Comparison of ENCODE assay signal across 9 mouse cellular contexts in genomic region chr10:44755355-44755957, GRCm38 (mm10).
DNase-seq lines count a peak whose midpoint lies in the region; ATAC-seq lines count a peak whose summit lies in the region.
"Had no signal": no experiment of that assay in that cellular context is flagged by ENCODE, and none has a peak within 500 bp of the region (broad histone marks: within the 10 kb centered on the region; RNA-seq: fewer than 3 reads in every experiment).

No protein-coding gene starts in this region.

- H3K4me1 ChIP-seq in heart, embryonic 14.5 days (ENCODE audit: control insufficient read depth in 2 of 2, insufficient read depth in 2 of 2, low read length in 2 of 2): peaks cover 0 to 14% of the 10 kb centered on the region in 2 experiments
- H3K4me1 ChIP-seq in neural tube, embryonic 11.5 days (ENCODE audit: control insufficient read depth, insufficient read depth, low read length): no peaks in the 10 kb centered on the region
- H3K4me1 ChIP-seq in neural tube, embryonic 15.5 days: no peaks in the 10 kb centered on the region
- H3K4me1 ChIP-seq in hindbrain, embryonic 12.5 days: no peaks in the 10 kb centered on the region
- peaks cover 20% of the 10 kb centered on the region; the same call in 1 of the 2 replicates for H3K4me1 ChIP-seq in neural tube, embryonic 13.5 days (replicated peaks)
- H3K4me1 ChIP-seq: embryonic facial prominence, embryonic 12.5 days had no signal

- 13% methylated on average over 6 of the region's 6 CpGs for WGBS in heart, embryonic 14.5 days
- 71% methylated on average over 6 of the region's 6 CpGs for WGBS in neural tube, embryonic 11.5 days
- 42% methylated on average over 6 of the region's 6 CpGs for WGBS in neural tube, embryonic 15.5 days
- WGBS in hindbrain, embryonic 12.5 days: 63% methylated on average over 6 of the region's 6 CpGs
- 35% methylated on average over 6 of the region's 6 CpGs for WGBS in neural tube, embryonic 13.5 days

- no peak overlapping the region for H3K4me3 ChIP-seq in heart, embryonic 14.5 days (ENCODE audit: control insufficient read depth in 1 of 2, insufficient read depth in 1 of 2, low read depth in 1 of 2, low read length in 2 of 2)
- H3K4me3 ChIP-seq in neural tube, embryonic 11.5 days (ENCODE audit: low read depth, low read length): no peak overlapping the region
- H3K4me3 ChIP-seq in neural tube, embryonic 15.5 days (replicated peaks): no peak overlapping the region
- H3K4me3 ChIP-seq in hindbrain, embryonic 12.5 days: no peak overlapping the region
- no peak overlapping the region for H3K4me3 ChIP-seq in neural tube, embryonic 13.5 days
- H3K4me3 ChIP-seq: embryonic facial prominence, embryonic 12.5 days had no signal

- H3K27me3 ChIP-seq in heart, embryonic 14.5 days (ENCODE audit: control insufficient read depth, insufficient read depth, low read length): no peaks in the 10 kb centered on the region; the same call in none of the 2 replicates
- no peaks in the 10 kb centered on the region for H3K27me3 ChIP-seq in neural tube, embryonic 11.5 days (ENCODE audit: control insufficient read depth, insufficient read depth, low read length)
- no peaks in the 10 kb centered on the region for H3K27me3 ChIP-seq in neural tube, embryonic 15.5 days (replicated peaks)
- H3K27me3 ChIP-seq in hindbrain, embryonic 12.5 days: no peaks in the 10 kb centered on the region
- H3K27me3 ChIP-seq in neural tube, embryonic 13.5 days: no peaks in the 10 kb centered on the region
- H3K27me3 ChIP-seq: embryonic facial prominence, embryonic 12.5 days had no signal

- H3K9me3 ChIP-seq in heart, embryonic 14.5 days (ENCODE audit: control insufficient read depth, low read length): no peaks in the 10 kb centered on the region
- H3K9me3 ChIP-seq in neural tube, embryonic 11.5 days (ENCODE audit: control insufficient read depth, low read length): no peaks in the 10 kb centered on the region
- H3K9me3 ChIP-seq in neural tube, embryonic 15.5 days (replicated peaks): no peaks in the 10 kb centered on the region
- no peaks in the 10 kb centered on the region for H3K9me3 ChIP-seq in hindbrain, embryonic 12.5 days (replicated peaks)
- H3K9me3 ChIP-seq in neural tube, embryonic 13.5 days: no peaks in the 10 kb centered on the region
- H3K9me3 ChIP-seq: embryonic facial prominence, embryonic 12.5 days had no signal

- no peak for DNase-seq in heart, adult 8-10 months (ENCODE audit: low spot score)
- no peak for DNase-seq in neural tube, embryonic 11.5 days (ENCODE audit: low spot score)
- no peak for DNase-seq in spleen, postnatal 10 days (ENCODE audit: low spot score in 2 of 2)
- no peak for DNase-seq in spleen, postnatal 14 days (ENCODE audit: low spot score in 2 of 2)

- no peak overlapping the region for H3K4me2 ChIP-seq in heart, embryonic 14.5 days (ENCODE audit: low read length)
- no peak overlapping the region for H3K4me2 ChIP-seq in neural tube, embryonic 11.5 days (ENCODE audit: low read depth)
- no peak overlapping the region for H3K4me2 ChIP-seq in neural tube, embryonic 15.5 days
- no peak overlapping the region for H3K4me2 ChIP-seq in hindbrain, embryonic 12.5 days (replicated peaks)
- no peak overlapping the region for H3K4me2 ChIP-seq in neural tube, embryonic 13.5 days
- H3K4me2 ChIP-seq: embryonic facial prominence, embryonic 12.5 days had no signal

- no peaks in the 10 kb centered on the region for H3K36me3 ChIP-seq in heart, embryonic 14.5 days (ENCODE audit: control insufficient read depth, insufficient read depth, low read length)
- no peaks in the 10 kb centered on the region for H3K36me3 ChIP-seq in neural tube, embryonic 11.5 days (ENCODE audit: control insufficient read depth, insufficient read depth, low read length)
- H3K36me3 ChIP-seq in neural tube, embryonic 15.5 days: no peaks in the 10 kb centered on the region
- no peaks in the 10 kb centered on the region for H3K36me3 ChIP-seq in hindbrain, embryonic 12.5 days
- no peaks in the 10 kb centered on the region for H3K36me3 ChIP-seq in neural tube, embryonic 13.5 days
- H3K36me3 ChIP-seq: embryonic facial prominence, embryonic 12.5 days had no signal

- no peak overlapping the region for H3K27ac ChIP-seq in heart, embryonic 14.5 days (replicated peaks in 1 of 2; ENCODE audit: control insufficient read depth in 1 of 2, insufficient read depth in 1 of 2, low read depth in 2 of 2, low read length in 2 of 2)
- H3K27ac ChIP-seq in neural tube, embryonic 11.5 days (ENCODE audit: low read depth, low read length): no peak overlapping the region
- H3K27ac ChIP-seq in neural tube, embryonic 15.5 days (replicated peaks): no peak overlapping the region
- no peak overlapping the region for H3K27ac ChIP-seq in hindbrain, embryonic 12.5 days
- H3K27ac ChIP-seq in neural tube, embryonic 13.5 days (replicated peaks): no peak overlapping the region
- H3K27ac ChIP-seq: embryonic facial prominence, embryonic 12.5 days had no signal

- H3K9ac ChIP-seq in heart, embryonic 14.5 days (ENCODE audit: low read length): no peak overlapping the region
- no peak overlapping the region for H3K9ac ChIP-seq in neural tube, embryonic 11.5 days (ENCODE audit: low read length)
- H3K9ac ChIP-seq in neural tube, embryonic 15.5 days (replicated peaks): no peak overlapping the region
- H3K9ac ChIP-seq in hindbrain, embryonic 12.5 days: no peak overlapping the region
- no peak overlapping the region for H3K9ac ChIP-seq in neural tube, embryonic 13.5 days
- H3K9ac ChIP-seq: embryonic facial prominence, embryonic 12.5 days had no signal

- ATAC-seq in heart, embryonic 14.5 days (ENCODE audit: insufficient number of reproducible peaks, insufficient read depth, low FRiP score, low read depth): peak; percentile 39; the same call in 1 of the 2 replicates
- peak; percentile 48; the same call in 1 of the 2 replicates for ATAC-seq in neural tube, embryonic 11.5 days (ENCODE audit: insufficient read depth, low FRiP score, low TSS enrichment)
- no peak for ATAC-seq in neural tube, embryonic 15.5 days (ENCODE audit: low FRiP score)
- ATAC-seq in hindbrain, embryonic 12.5 days (ENCODE audit: low FRiP score): peak; percentile 71
- ATAC-seq in neural tube, embryonic 13.5 days (ENCODE audit: low read depth): peak; percentile 53; the same call in 1 of the 2 replicates
